Mouse (Mus musculus) CH12.LX (cell line): ENCODE results near the gene Plcb1.

Experiments used
- CTCF ChIP-seq, 2 experiments: IDR thresholded peaks in 1 of 2; conservative IDR thresholded peaks in 1 of 2; 2 replicates each; pipeline ENCODE4 v1.5.1; 2011 to 2012; ENCODE audit warnings: low read depth in 2 of 2, low read length in 2 of 2, improper control_type of control experiment in 1 of 2, inconsistent platforms in 1 of 2, mild to moderate bottlenecking in 1 of 2, moderate library complexity in 1 of 2
- HCFC1 ChIP-seq: IDR thresholded peaks from 2 replicates; pipeline ENCODE4 v1.6.1; 2012; ENCODE audit warnings: low read depth, mild to moderate bottlenecking, inconsistent platforms, low read length, improper control_type of control experiment
- MAX ChIP-seq: IDR thresholded peaks from 2 replicates; pipeline ENCODE4 v1.6.1; 2011; ENCODE audit warnings: low read length, improper control_type of control experiment
- MXI1 ChIP-seq: IDR thresholded peaks from 2 replicates; pipeline ENCODE4 v1.6.1; 2011; ENCODE audit warnings: mild to moderate bottlenecking, low read depth, low read length, improper control_type of control experiment
- POLR2A ChIP-seq: IDR thresholded peaks from 2 replicates; pipeline ENCODE4 v1.6.1; 2011; ENCODE audit warnings: low read depth, mild to moderate bottlenecking, improper control_type of control experiment, low read length
- RAD21 ChIP-seq: IDR thresholded peaks from 2 replicates; pipeline ENCODE4 v1.6.1; 2011; ENCODE audit warnings: low read depth, mild to moderate bottlenecking, low read length, improper control_type of control experiment, moderate library complexity
- RCOR1 ChIP-seq: conservative IDR thresholded peaks from 2 replicates; pipeline ENCODE4 v1.6.1; 2012; ENCODE audit warnings: low read depth, mild to moderate bottlenecking, inconsistent platforms, low read length, improper control_type of control experiment
- SIN3A ChIP-seq: IDR thresholded peaks from 2 replicates; pipeline ENCODE4 v1.6.1; 2012; ENCODE audit warnings: low read length, improper control_type of control experiment, inconsistent platforms
- TBP ChIP-seq: conservative IDR thresholded peaks from 2 replicates; pipeline ENCODE4 v1.6.1; 2011; ENCODE audit warnings: low read depth, low read length, improper control_type of control experiment
- TCF12 ChIP-seq: IDR thresholded peaks from 2 replicates; pipeline ENCODE4 v1.6.1; 2014; ENCODE audit warnings: low read depth, mild to moderate bottlenecking, inconsistent platforms, low read length, improper control_type of control experiment
- UBTF ChIP-seq: IDR thresholded peaks from 2 replicates; pipeline ENCODE4 v1.6.1; 2012; ENCODE audit warnings: low read depth, mild to moderate bottlenecking, inconsistent platforms, low read length, improper control_type of control experiment, moderate library complexity
- USF1 ChIP-seq: IDR thresholded peaks from 2 replicates; pipeline ENCODE4 v1.6.1; 2014; ENCODE audit warnings: low read depth, mild to moderate bottlenecking, inconsistent platforms, low read length, improper control_type of control experiment

DNA sequence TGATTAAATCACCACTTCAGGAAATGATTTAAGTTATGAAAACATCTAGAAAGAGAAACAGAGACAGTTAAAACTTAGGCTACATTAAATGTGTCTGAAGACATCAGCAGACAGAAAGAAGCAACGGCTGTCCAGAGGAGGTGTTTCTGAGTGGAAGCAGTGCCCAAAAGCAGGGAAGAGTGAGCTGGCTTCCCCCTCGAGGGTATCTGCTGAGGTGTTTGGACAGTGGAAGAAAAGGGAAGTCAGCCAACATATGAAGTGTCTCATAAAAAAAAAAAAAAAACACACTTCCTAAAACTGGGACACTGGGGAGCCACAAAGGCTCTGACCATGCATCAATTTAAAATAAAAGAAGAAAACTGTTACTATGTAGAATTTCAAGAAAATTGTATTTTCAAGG lies 625.8 kb downstream of the Plcb1 start:
- TF ChIP-seq CTCF (conservative IDR thresholded peaks at IDR 0.05 in 1 of 2, IDR thresholded peaks at IDR 0.05 in 1 of 2; ENCODE audit: low read depth in 2 of 2, low read length in 2 of 2) (no peak), SIN3A (no peak), UBTF (no peak), POLR2A (no peak), RCOR1 (no peak), MXI1 (no peak), TBP (no peak), RAD21 (no peak), TCF12 (no peak), USF1 (no peak), HCFC1 (no peak), MAX (no peak)
